Mouse (Mus musculus): ENCODE measurements at regions not wholly inside any gene's neighbourhood (a gene's known extent, or its start where the extent isn't known, plus 50 kb on each side); places are given as distances from the start of the nearest gene placed in this dataset.
A peak's percentile ranks its signal among the peaks of the same experiment; 100 is the strongest.

- Histone ChIP-seq H3K4me3 (replicated peaks; ENCODE audit: insufficient read depth, low read depth, low read length) (no peak overlapping the region), H3K27me3 (ENCODE audit: control insufficient read depth, insufficient read depth, low read length) (no peaks in the 10 kb centered on the region), H3K4me1 (ENCODE audit: control insufficient read depth, insufficient read depth, low read length) (no peaks in the 10 kb centered on the region), H3K27ac (ENCODE audit: insufficient read depth, low read length) (no peak overlapping the region)
- TF ChIP-seq POLR2A (IDR thresholded peaks at IDR 0.05; ENCODE audit: borderline replicate concordance, insufficient read depth, low read length) (no peak), CTCF (IDR thresholded peaks at IDR 0.05; ENCODE audit: borderline replicate concordance, insufficient read depth, low read depth, low read length) (peak; percentile 53)
- 34% methylated on average over 6 of the region's 6 CpGs for WGBS
- DNase-seq: peak; percentile 41 to 48
Observed at GRCm38 (mm10) chr4:131364671-131365252, 420.6 kb downstream of the Matn1 start.

GRCm38 (mm10) chr4:131366006-131366405 lies 421.8 kb downstream of the Matn1 start:
- H3K27me3 ChIP-seq (ENCODE audit: control insufficient read depth, insufficient read depth, low read length): no peaks in the 10 kb centered on the region
- H3K27ac ChIP-seq (ENCODE audit: insufficient read depth, low read length): no peak overlapping the region
- no peak for DNase-seq
- TF ChIP-seq POLR2A (IDR thresholded peaks at IDR 0.05; ENCODE audit: borderline replicate concordance, insufficient read depth, low read length) (no peak), CTCF (IDR thresholded peaks at IDR 0.05; ENCODE audit: borderline replicate concordance, insufficient read depth, low read depth, low read length) (peak; percentile 25; the same call in 1 of the 2 replicates)
- WGBS: 73% methylated on average over 2 of the region's 2 CpGs
- H3K4me3 ChIP-seq (replicated peaks; ENCODE audit: insufficient read depth, low read depth, low read length): no peak overlapping the region
- H3K4me1 ChIP-seq (ENCODE audit: control insufficient read depth, insufficient read depth, low read length): no peaks in the 10 kb centered on the region

- TF ChIP-seq POLR2A (IDR thresholded peaks at IDR 0.05; ENCODE audit: borderline replicate concordance, insufficient read depth, low read length) (no peak), CTCF (IDR thresholded peaks at IDR 0.05; ENCODE audit: borderline replicate concordance, insufficient read depth, low read depth, low read length) (no peak)
- DNase-seq: no peak
- Histone ChIP-seq H3K4me3 (replicated peaks; ENCODE audit: insufficient read depth, low read depth, low read length) (no peak overlapping the region), H3K27ac (ENCODE audit: insufficient read depth, low read length) (no peak overlapping the region), H3K27me3 (ENCODE audit: control insufficient read depth, insufficient read depth, low read length) (no peaks in the 10 kb centered on the region), H3K4me1 (ENCODE audit: control insufficient read depth, insufficient read depth, low read length) (no peaks in the 10 kb centered on the region)
- 96% methylated on average over 1 of the region's 1 CpGs for WGBS
Observed at GRCm38 (mm10) chr4:131366656-131367055, 422.5 kb downstream of the Matn1 start.

DNA sequence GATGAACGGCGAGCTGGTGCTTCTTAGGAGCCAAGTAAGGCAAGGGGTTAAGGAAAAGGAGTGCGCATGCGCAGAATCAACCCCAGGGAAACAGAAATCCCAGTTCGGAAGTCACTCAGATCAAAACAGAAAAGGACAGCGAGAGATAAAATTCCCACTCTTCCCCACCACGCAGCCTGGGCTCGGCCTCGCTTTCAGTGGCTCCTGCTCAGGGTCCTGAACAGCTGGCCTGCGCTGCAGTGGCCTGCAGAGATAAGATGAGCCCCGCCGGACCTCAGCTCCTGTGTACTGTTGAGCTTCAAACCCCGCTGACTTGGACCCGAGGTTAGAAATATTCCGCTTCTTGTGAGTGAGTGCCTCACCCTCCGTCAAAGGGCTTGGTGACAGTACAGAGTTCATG lies 428.3 kb downstream of the Matn1 start:
- DNase-seq: no peak
- no peak for TF ChIP-seq POLR2A (IDR thresholded peaks at IDR 0.05; ENCODE audit: borderline replicate concordance, insufficient read depth, low read length)
- WGBS: 83% methylated on average over 16 of the region's 16 CpGs
- no peaks in the 10 kb centered on the region; the same call in 1 of the 2 replicates for H3K4me1 ChIP-seq (ENCODE audit: control insufficient read depth, insufficient read depth, low read length)
- H3K27me3 ChIP-seq (ENCODE audit: control insufficient read depth, insufficient read depth, low read length): no peaks in the 10 kb centered on the region
- H3K4me3 ChIP-seq (replicated peaks; ENCODE audit: insufficient read depth, low read depth, low read length): no peak overlapping the region
- no peak overlapping the region for H3K27ac ChIP-seq (ENCODE audit: insufficient read depth, low read length)

DNA sequence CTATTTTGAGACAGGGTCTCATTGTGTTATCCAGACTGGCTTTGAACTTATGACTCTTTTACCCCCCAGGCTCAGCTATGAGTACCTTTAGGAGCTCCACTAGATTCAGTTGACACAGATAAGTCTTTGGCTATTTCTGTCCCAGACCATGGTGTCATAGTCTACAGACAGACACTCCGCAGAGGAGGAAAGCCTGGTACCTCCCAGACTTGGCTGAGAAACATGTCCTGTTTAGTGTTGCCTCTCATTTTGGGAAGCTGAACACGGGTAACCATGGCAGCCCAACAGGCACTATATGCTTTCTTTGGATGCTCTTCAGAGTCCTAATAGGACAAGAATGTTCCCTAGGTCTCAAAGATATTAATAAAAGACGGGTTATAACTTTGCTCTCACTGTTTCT lies 429.0 kb downstream of the Matn1 start:
- Histone ChIP-seq H3K4me1 (ENCODE audit: control insufficient read depth, insufficient read depth, low read length) (no peaks in the 10 kb centered on the region; the same call in 1 of the 2 replicates), H3K27me3 (ENCODE audit: control insufficient read depth, insufficient read depth, low read length) (no peaks in the 10 kb centered on the region), H3K4me3 (replicated peaks; ENCODE audit: insufficient read depth, low read depth, low read length) (no peak overlapping the region), H3K27ac (ENCODE audit: insufficient read depth, low read length) (no peak overlapping the region)
- TF ChIP-seq POLR2A (IDR thresholded peaks at IDR 0.05; ENCODE audit: borderline replicate concordance, insufficient read depth, low read length): no peak
- no peak for TF ChIP-seq CTCF (IDR thresholded peaks at IDR 0.05; ENCODE audit: borderline replicate concordance, insufficient read depth, low read depth, low read length)
- 74% methylated on average over 3 of the region's 3 CpGs for WGBS
- no peak for DNase-seq

- no peak overlapping the region for H3K27ac ChIP-seq (ENCODE audit: insufficient read depth, low read length)
- WGBS: 78% methylated on average over 6 of the region's 6 CpGs
- no peak for TF ChIP-seq POLR2A (IDR thresholded peaks at IDR 0.05; ENCODE audit: borderline replicate concordance, insufficient read depth, low read length)
- TF ChIP-seq CTCF (IDR thresholded peaks at IDR 0.05; ENCODE audit: borderline replicate concordance, insufficient read depth, low read depth, low read length): no peak
Observed at GRCm38 (mm10) chr4:131374527-131375290, 430.5 kb downstream of the Matn1 start.

GRCm38 (mm10) chr4:131381063-131381462 lies 436.9 kb downstream of the Matn1 start:
- Histone ChIP-seq H3K4me1 (ENCODE audit: control insufficient read depth, insufficient read depth, low read length) (no peaks in the 10 kb centered on the region), H3K4me3 (replicated peaks; ENCODE audit: insufficient read depth, low read depth, low read length) (no peak overlapping the region), H3K27ac (ENCODE audit: insufficient read depth, low read length) (no peak overlapping the region), H3K27me3 (ENCODE audit: control insufficient read depth, insufficient read depth, low read length) (no peaks in the 10 kb centered on the region)
- WGBS: 80% methylated on average over 9 of the region's 9 CpGs
- TF ChIP-seq POLR2A (IDR thresholded peaks at IDR 0.05; ENCODE audit: borderline replicate concordance, insufficient read depth, low read length) (no peak), CTCF (IDR thresholded peaks at IDR 0.05; ENCODE audit: borderline replicate concordance, insufficient read depth, low read depth, low read length) (no peak)
- DNase-seq: no peak

More at GRCm38 (mm10) chr4:131374527-131375290, 430.5 kb downstream of the Matn1 start:
- no peak overlapping the region for H3K4me3 ChIP-seq (replicated peaks; ENCODE audit: insufficient read depth, low read depth, low read length)
- H3K4me1 ChIP-seq (ENCODE audit: control insufficient read depth, insufficient read depth, low read length): no peaks in the 10 kb centered on the region; the same call in 1 of the 2 replicates
- no peak for DNase-seq
- no peaks in the 10 kb centered on the region for H3K27me3 ChIP-seq (ENCODE audit: control insufficient read depth, insufficient read depth, low read length)

GRCm38 (mm10) chr4:131381529-131381928 lies 437.3 kb downstream of the Matn1 start:
- TF ChIP-seq CTCF (IDR thresholded peaks at IDR 0.05; ENCODE audit: borderline replicate concordance, insufficient read depth, low read depth, low read length) (no peak), POLR2A (IDR thresholded peaks at IDR 0.05; ENCODE audit: borderline replicate concordance, insufficient read depth, low read length) (no peak)
- Histone ChIP-seq H3K4me3 (replicated peaks; ENCODE audit: insufficient read depth, low read depth, low read length) (no peak overlapping the region), H3K4me1 (ENCODE audit: control insufficient read depth, insufficient read depth, low read length) (no peaks in the 10 kb centered on the region), H3K27ac (ENCODE audit: insufficient read depth, low read length) (no peak overlapping the region), H3K27me3 (ENCODE audit: control insufficient read depth, insufficient read depth, low read length) (no peaks in the 10 kb centered on the region)
- no peak for DNase-seq
- 92% methylated on average over 7 of the region's 7 CpGs for WGBS

All from cerebellum, adult 2 months (tissue).